Mouse (Mus musculus) embryonic facial prominence, embryonic 13.5 days (tissue): Measurements from ENCODE around the gene Nectin2. TPM values are rescaled to one million over a fixed set of nuclear protein-coding genes. Genes with fewer than 3 reads are reported as not detected.

Experiments
- ATAC-seq: fragments of 200-750 bp; cut with Nextera tagmentation; 2 replicates; pipeline ENCODE4 v1.8.0; 2017; ENCODE audit warnings: low read depth; ENCODE audit not compliant: insufficient number of reproducible peaks, insufficient read depth, low FRiP score, low TSS enrichment
- H3K27ac ChIP-seq: fragments of 300-500 bp; sonication (generic); 2 replicates; pipeline ENCODE4 v1.5.1; 2015; ENCODE audit warnings: moderate library complexity, mild to moderate bottlenecking, inconsistent platforms
- H3K27me3 ChIP-seq: fragments of 300-500 bp; sonication (generic); 2 replicates; pipeline ENCODE4 v1.6.1; 2015; ENCODE audit warnings: mild to moderate bottlenecking, inconsistent platforms
- H3K36me3 ChIP-seq: fragments of 300-500 bp; sonication (generic); 2 replicates; pipeline ENCODE4 v1.6.1; 2015; ENCODE audit warnings: mild to moderate bottlenecking, inconsistent platforms
- H3K4me1 ChIP-seq: fragments of 300-500 bp; sonication (generic); 2 replicates; pipeline ENCODE4 v1.6.1; 2015; ENCODE audit warnings: inconsistent platforms
- H3K4me2 ChIP-seq: fragments of 300-500 bp; sonication (generic); 2 replicates; pipeline ENCODE4 v1.6.1; 2015; ENCODE audit warnings: moderate library complexity, mild to moderate bottlenecking, inconsistent platforms
- H3K4me3 ChIP-seq: fragments of 300-500 bp; sonication (generic); 2 replicates; pipeline ENCODE4 v1.5.1; 2015; ENCODE audit warnings: mild to moderate bottlenecking, inconsistent platforms
- H3K9ac ChIP-seq: fragments of 300-500 bp; sonication (generic); 2 replicates; pipeline ENCODE4 v1.6.1; 2015; ENCODE audit warnings: mild to moderate bottlenecking, inconsistent platforms
- H3K9me3 ChIP-seq: fragments of 300-500 bp; sonication (generic); 2 replicates; pipeline ENCODE4 v1.6.1; 2016; ENCODE audit warnings: inconsistent platforms
- WGBS: fragments of 180-500 bp; shearing (Covaris S2); methylation state at CpG from one replicate; pipeline ENCODE4 v1.1.7; 2015; ENCODE audit warnings: mixed read lengths; 5-methylcytosine and 5-hydroxymethylcytosine counted together
- polyA plus RNA-seq: library from polyadenylated mRNA; unstranded; fragments of >200 nt; fragmentation: Nextera tagmentation; extraction: Ambion mirVana; gene quantifications from 2 replicates; pipeline ENCODE4 v1.2.1, GENCODE M21; 2015

Nectin2 gene
- polyA plus RNA-seq, 1 experiment from 2014 or later, result 87.0 TPM

DNA sequence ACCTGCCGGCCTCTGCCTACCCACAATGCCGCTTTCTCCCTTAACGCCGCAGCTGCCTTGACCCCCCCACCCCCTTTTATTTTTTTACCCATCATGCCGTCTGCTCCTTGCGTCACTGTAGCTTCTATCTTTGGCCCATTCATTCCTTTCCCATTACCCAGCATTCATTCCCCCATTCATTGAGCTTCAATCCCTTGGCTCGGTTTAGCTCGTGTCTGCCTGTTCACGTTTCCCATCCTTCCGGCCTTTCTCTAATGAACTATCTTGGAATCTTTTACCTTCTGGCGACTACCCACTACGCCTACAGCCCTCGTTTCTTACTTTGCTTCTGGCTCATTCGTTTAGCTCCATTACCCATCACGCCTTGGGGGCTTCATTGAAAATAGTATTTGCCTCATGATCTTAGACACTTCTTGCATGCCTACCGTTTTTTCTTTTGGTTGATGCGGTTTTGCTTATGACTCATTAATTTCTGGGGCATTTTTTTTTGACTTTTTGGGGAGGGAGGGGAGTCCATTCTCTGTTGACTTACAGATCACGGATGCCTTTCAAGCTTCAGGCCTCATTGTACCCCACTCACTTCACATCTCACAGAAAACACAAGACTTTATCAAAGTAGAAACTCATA lies 34.1 kb downstream of the Nectin2 start:
- 6% methylated on average over 18 of the region's 18 CpGs for WGBS
- Histone ChIP-seq H3K9ac (peak overlapping the region; percentile 54), H3K27ac (peak overlapping the region; percentile 88), H3K4me3 (peak overlapping the region; percentile 100), H3K27me3 (no peaks in the 10 kb centered on the region), H3K4me1 (peaks cover 19% of the 10 kb centered on the region), H3K4me2 (peak overlapping the region; percentile 66), H3K36me3 (peaks cover 62% of the 10 kb centered on the region), H3K9me3 (peaks cover 8% of the 10 kb centered on the region)
- no peak for ATAC-seq

DNA sequence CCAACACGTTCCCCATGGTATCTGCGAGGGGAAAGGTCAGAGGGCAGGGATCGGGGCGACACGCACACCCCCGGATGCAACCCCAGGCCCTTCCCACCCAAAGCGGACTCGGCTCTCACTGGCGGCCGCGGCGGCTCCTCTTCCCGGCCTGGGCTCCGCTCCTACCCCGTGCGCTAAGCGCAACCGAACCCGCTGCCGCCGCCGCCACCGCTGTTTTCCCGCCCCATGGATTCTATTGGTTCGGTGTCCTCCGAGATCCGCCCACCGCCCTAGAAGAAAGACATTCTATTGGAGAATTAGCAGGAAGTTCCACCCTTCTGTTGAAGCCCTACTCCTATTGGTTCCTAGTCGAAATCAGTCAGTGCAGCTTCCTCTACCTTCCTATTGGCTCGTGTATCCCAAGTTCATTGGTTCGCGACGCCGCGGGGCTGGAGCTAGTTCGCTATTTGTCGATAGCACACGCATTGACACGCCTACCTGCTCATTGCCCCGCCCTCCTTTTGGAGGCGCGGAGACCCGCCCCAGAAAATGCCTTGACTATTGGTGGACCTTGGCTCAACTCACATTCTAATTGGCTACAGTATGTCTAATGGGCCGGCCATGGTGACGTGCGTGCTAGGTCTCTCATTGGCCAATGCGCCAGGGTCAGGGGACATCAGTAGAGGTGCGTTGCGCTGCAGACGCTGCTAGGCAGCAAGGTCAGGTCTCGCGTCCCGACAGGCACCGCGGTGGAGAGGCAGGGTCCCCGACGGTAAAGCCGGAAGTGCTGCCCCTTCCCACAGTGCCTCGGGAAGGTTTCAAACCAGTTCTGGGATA lies 34.8 kb downstream of the Nectin2 start, which contains the start of gene Tomm40:
Gene Tomm40, minus strand, starts transcription at position 200 of the 816 bp plus-strand sequence.
- Histone ChIP-seq H3K9ac (peak within 1 kb of the TSS; percentile 98), H3K9me3 (peaks cover under 1% of the 10 kb centered on the region; the same call in 1 of the 2 replicates), H3K4me2 (peak within 1 kb of the TSS; percentile 92), H3K27ac (peak within 1 kb of the TSS; percentile 88), H3K4me1 (peaks cover 19% of the 10 kb centered on the region), H3K36me3 (peaks cover 60% of the 10 kb centered on the region), H3K4me3 (peak within 1 kb of the TSS; percentile 100), H3K27me3 (no peaks in the 10 kb centered on the region)
- peak; percentile 99 for ATAC-seq
- under 1% methylated on average over 59 of the region's 59 CpGs for whole genome bisulfite sequencing

DNA sequence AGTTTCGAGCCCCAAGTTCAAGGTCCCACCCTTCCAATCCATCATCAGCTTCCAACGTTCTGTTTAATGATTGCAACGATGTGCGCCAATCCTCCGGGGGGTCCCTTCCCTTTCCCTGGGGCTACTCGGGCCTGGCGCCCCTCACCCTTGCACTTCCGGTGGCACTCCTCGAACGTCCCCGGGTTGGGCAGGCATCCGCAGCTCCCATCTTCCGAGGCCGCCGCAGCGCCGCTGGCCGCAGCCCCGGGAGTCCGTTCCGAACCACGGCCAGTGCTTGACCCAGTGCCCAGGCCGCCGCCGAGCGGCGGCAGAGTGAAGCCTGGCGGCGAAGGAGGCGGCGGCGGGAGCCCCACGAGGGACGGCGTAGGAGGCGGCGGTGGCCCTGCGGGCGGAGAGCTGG lies 35.4 kb downstream of the Nectin2 start:
- WGBS, result under 1% methylated on average over 39 of the region's 39 CpGs
- Histone ChIP-seq H3K36me3 (peaks cover 61% of the 10 kb centered on the region), H3K4me2 (peak overlapping the region; percentile 92), H3K9me3 (no peaks in the 10 kb centered on the region), H3K4me1 (peaks cover 19% of the 10 kb centered on the region), H3K4me3 (peak overlapping the region; percentile 100), H3K27me3 (no peaks in the 10 kb centered on the region), H3K27ac (peak overlapping the region; percentile 72), H3K9ac (peak overlapping the region; percentile 98)
- ATAC-seq, result no peak

DNA sequence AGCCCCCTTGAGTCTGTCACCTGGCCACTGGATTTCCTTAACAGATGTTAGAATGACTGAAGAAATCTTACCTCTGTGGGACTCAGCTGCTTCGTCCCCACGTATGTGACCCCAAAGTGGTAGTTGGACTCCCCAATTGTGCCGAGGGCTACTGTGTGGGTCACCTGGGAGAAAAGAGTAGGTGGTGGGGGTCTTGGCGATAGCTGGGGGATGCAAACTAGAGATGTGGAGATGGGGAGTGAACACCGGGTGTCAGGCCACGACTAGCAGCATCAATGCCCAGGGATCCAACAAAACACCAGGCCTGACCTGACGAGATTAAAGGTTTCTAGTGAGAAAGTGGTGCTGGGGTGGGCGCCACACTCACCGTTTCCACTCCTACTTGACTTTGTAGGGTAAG lies 36.7 kb downstream of the Nectin2 start:
- Histone ChIP-seq H3K27ac (no peak overlapping the region), H3K4me3 (peak overlapping the region; percentile 100; the same call in 1 of the 2 replicates), H3K27me3 (no peaks in the 10 kb centered on the region), H3K9me3 (no peaks in the 10 kb centered on the region), H3K4me2 (peak overlapping the region; percentile 92), H3K9ac (no peak overlapping the region; the same call in 1 of the 2 replicates), H3K36me3 (peaks cover 64% of the 10 kb centered on the region), H3K4me1 (peaks cover 19% of the 10 kb centered on the region)
- WGBS, result 87% methylated on average over 9 of the region's 9 CpGs
- ATAC-seq, result no peak

DNA sequence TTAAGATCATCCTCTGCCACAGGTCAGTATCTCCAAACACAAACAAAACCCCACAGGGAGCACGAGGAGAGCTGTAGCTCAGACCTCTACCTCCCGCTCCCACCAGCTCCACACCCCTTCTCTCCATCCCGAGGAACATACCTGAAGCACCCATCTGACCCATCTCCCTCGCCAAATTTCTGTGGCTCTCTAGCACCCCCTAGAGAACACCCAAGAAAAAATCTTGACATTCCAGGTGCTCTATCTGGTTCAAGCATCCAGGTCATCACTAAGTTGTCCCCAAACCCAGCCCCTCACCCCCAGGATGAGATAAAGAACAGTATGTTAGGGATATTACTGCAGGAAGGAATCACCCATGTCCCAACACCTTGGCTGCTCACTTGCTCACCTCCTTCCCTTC lies 37.1 kb downstream of the Nectin2 start:
- H3K9ac ChIP-seq, result no peak overlapping the region; the same call in 1 of the 2 replicates
- peaks cover 64% of the 10 kb centered on the region for H3K36me3 ChIP-seq
- no peak overlapping the region for H3K4me3 ChIP-seq
- no peak overlapping the region for H3K4me2 ChIP-seq
- H3K9me3 ChIP-seq, result no peaks in the 10 kb centered on the region
- H3K4me1 ChIP-seq, result peaks cover 19% of the 10 kb centered on the region
- WGBS, result 53% methylated on average over 4 of the region's 4 CpGs
- ATAC-seq, result no peak
- H3K27me3 ChIP-seq, result no peaks in the 10 kb centered on the region
- H3K27ac ChIP-seq, result no peak overlapping the region

DNA sequence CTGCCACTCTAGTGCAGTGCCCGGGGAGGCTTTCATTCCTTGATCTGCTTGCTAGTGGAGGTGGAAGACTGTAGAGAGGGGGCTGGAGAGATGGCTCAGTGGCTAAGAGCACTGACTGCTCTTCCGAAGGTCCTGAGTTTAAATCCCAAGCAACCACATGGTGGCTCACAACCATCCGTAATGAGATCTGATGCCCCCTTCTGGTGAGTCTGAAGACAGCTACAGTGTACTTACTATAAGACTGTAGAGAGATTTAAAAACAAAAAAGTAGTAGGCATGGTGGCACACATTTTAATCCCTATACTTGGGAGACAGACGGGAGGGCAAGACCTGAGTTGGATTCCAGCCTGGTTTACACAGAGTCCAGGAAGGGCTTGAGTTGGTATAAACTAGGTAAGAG lies 37.9 kb downstream of the Nectin2 start:
- no peak for ATAC-seq
- peaks cover 19% of the 10 kb centered on the region for H3K4me1 ChIP-seq
- H3K27me3 ChIP-seq, result no peaks in the 10 kb centered on the region
- no peak overlapping the region for H3K9ac ChIP-seq
- WGBS, result 68% methylated on average over 4 of the region's 4 CpGs
- no peak overlapping the region for H3K4me3 ChIP-seq
- no peaks in the 10 kb centered on the region for H3K9me3 ChIP-seq
- no peak overlapping the region for H3K4me2 ChIP-seq
- no peak overlapping the region for H3K27ac ChIP-seq
- H3K36me3 ChIP-seq, result peaks cover 67% of the 10 kb centered on the region

DNA sequence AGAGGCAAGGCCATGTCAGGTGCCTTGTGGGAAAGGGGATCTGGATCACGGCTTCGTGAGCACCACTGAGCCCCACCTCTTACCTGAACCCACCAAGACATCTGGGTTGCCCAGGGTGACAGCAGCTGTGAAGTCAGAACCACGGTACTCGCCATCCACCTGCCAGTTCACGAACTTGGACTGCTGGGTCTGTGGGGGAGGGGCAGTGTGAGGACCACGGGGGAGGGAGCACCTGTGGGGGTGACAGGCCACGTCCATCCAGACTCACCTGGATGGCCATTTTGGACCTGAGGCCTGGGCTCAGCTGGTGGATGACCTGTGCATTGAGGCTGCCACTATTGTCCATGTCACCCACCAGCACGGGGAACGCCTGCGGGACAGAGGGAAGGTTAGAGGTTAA lies 39.6 kb downstream of the Nectin2 start:
- Histone ChIP-seq H3K27ac (no peak overlapping the region), H3K9me3 (no peaks in the 10 kb centered on the region), H3K9ac (no peak overlapping the region), H3K27me3 (no peaks in the 10 kb centered on the region), H3K4me3 (no peak overlapping the region), H3K36me3 (peaks cover 77% of the 10 kb centered on the region), H3K4me2 (no peak overlapping the region), H3K4me1 (peaks cover 13% of the 10 kb centered on the region)
- ATAC-seq, result no peak
- 92% methylated on average over 10 of the region's 10 CpGs for WGBS

DNA sequence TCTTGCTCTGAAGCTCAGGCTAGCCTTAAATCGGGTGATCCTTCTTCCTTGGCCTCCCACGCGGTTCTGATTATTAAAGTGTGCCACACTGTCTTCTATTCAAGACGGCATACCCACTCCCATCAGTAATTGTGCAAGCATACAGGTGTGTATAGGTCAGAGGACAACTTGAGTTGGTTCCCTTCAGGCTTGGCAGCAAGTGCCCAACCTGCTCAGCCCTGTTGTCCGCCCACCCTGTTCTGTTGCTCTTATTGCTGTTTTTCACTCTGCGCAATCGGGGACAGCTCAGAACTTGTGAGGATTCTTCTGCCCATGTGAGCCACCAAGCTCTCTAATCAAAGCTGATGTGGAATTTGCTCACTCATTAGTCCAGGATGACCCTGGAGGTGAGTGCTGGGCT lies 45.0 kb downstream of the Nectin2 start:
- no peak overlapping the region for H3K27ac ChIP-seq
- no peak overlapping the region for H3K9ac ChIP-seq
- no peak overlapping the region for H3K4me2 ChIP-seq
- 94% methylated on average over 7 of the region's 7 CpGs for WGBS
- no peaks in the 10 kb centered on the region for H3K9me3 ChIP-seq
- peaks cover 6% of the 10 kb centered on the region for H3K4me1 ChIP-seq
- H3K36me3 ChIP-seq, result peaks cover 82% of the 10 kb centered on the region
- no peaks in the 10 kb centered on the region for H3K27me3 ChIP-seq
- H3K4me3 ChIP-seq, result no peak overlapping the region
- no peak for ATAC-seq

DNA sequence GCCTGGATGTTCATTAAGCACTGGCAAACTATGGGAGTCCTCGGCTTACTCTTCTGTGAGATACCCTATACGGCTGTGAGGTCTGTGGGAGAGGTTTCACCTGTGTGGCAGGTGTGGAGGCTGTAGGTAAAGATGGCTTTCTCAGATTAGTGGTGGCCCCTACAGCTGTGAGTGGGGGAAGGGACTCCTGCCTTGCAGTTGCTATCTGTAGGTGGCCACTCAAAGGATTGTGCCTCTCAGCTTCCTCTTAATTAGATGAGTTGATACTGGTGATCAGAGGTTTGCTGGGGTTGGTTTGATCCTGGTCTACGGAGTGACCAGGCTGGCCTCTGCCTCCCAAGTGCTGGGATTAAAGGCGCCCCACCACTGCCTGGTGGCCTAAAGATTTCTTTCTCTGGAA lies 45.8 kb downstream of the Nectin2 start:
- ATAC-seq, result no peak
- H3K27me3 ChIP-seq, result no peaks in the 10 kb centered on the region
- no peaks in the 10 kb centered on the region for H3K9me3 ChIP-seq
- H3K27ac ChIP-seq, result no peak overlapping the region
- no peak overlapping the region for H3K4me2 ChIP-seq
- WGBS, result 92% methylated on average over 4 of the region's 4 CpGs
- H3K9ac ChIP-seq, result no peak overlapping the region
- peaks cover 9% of the 10 kb centered on the region for H3K4me1 ChIP-seq
- peaks cover 76% of the 10 kb centered on the region for H3K36me3 ChIP-seq
- no peak overlapping the region for H3K4me3 ChIP-seq

DNA sequence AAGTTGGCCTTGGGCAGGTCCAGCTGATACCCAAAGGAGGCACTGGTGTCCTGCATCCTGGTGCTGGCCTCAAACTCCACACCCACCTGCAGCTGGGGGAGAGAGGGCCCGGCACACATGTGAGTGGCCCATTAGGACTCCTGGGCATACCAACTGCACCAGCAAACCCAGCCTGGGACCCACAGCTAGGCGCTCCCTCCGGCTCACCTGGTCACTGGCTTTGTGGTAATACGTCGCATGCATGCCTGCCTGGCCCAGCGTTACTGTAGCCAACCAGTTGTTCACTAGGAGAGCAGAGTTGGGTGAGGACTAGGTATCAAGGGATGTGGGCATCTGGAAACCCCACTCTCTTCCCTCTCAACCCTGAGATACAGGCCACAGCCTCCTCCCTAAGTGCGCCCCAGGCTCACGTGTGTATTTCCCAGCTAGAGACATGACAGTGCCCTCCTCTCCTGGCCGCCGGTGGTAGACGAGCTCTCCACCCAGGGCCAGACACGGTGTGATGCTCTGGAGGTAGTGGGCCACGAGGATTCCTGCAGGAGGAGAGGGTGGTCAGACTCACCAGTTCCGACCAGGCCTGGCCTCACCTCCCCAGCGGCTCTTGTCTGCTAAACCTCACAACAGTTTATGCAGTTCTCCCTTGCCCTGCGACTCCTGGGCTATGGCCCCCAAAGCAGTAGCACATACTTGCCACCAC lies 47.3 kb downstream of the Nectin2 start:
- H3K36me3 ChIP-seq, result peaks cover 63% of the 10 kb centered on the region
- no peaks in the 10 kb centered on the region for H3K27me3 ChIP-seq
- H3K9ac ChIP-seq, result no peak overlapping the region
- H3K9me3 ChIP-seq, result no peaks in the 10 kb centered on the region
- H3K4me1 ChIP-seq, result peaks cover 23% of the 10 kb centered on the region
- no peak overlapping the region for H3K4me2 ChIP-seq
- no peak overlapping the region for H3K27ac ChIP-seq
- no peak for ATAC-seq
- 90% methylated on average over 16 of the region's 16 CpGs for WGBS
- H3K4me3 ChIP-seq, result no peak overlapping the region

DNA sequence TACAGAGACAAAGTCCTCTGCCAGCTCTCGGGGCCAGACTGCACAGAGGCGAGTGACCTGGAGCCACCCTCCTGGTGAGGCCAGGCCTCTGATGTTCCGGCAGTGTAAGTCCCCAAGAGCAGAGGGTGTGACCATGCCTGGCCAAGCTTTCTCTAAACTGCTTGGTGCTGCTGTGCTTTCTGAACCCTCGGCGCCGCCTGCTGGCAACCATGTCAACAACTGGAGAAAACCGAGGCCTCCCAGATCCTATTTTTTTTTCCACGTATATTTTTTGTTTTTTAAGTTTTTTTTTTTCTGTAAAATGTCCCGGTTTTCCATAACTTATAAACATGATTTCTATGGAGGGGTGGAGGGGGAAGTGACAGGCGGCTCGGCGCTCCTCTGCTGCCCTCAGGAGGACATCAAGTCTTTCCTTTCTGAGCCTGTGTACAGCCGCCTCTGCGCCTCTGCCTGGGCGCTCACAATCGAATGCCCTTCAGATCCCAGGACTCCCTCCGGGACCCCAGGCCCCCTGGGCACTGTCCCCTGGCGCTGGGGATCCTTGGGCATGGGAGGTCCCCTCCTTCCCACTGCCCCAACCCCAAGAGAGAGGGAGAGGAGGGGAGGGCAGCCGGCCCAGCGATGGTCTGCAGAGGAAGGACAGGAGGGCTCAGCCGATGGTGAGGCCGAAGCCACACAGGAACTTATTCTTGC lies 49.1 kb downstream of the Nectin2 start:
- 31% methylated on average over 22 of the region's 22 CpGs for WGBS
- Histone ChIP-seq H3K9ac (no peak overlapping the region), H3K4me3 (no peak overlapping the region), H3K36me3 (peaks cover 58% of the 10 kb centered on the region), H3K27me3 (no peaks in the 10 kb centered on the region), H3K9me3 (peaks cover 7% of the 10 kb centered on the region; the same call in 1 of the 2 replicates), H3K27ac (peak overlapping the region; percentile 51; the same call in 1 of the 2 replicates), H3K4me2 (peak overlapping the region; percentile 28; the same call in 1 of the 2 replicates), H3K4me1 (peaks cover 25% of the 10 kb centered on the region)
- peak; percentile 50 for ATAC-seq
